In the genomic region with DNA sequence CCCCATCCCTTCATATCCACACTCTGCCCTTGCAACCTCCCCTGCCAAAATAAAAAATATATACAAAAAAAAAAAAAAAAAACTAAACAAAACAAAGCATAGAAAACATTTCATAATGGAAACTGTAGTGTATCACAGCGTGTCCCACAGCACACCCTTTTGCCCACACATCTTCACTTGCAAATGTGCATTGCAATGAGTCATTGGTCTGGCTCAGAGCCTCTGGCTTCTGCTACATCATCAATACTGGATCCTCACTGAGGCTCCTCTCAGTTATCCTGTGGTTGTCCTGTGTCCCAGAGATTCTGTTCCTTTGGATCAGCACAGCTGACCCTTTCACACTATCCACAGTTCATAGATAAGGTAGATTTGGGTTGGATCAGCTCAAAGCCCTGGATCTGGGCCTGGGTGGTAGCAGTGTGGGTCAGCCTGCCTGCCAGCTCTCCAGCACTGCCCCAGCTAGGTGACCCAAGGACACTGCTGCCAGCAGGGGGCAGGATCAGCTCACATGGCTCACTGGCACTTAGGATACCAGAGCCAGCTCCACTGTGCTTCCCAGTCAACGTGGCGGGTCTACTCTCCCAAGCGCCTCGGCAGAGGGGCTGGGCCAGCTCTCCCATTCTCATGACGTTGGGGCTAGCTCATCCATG, we compare ENCODE assay signal across 7 mouse cellular contexts. TPM values are rescaled to one million over a fixed set of nuclear protein-coding genes. Genes with fewer than 3 reads are reported as not detected.
DNase-seq lines count a peak whose midpoint lies in the region; TF ChIP-seq lines count a peak whose summit lies in the region.

No protein-coding gene starts in this region.

- peak; percentile 46 to 58 for DNase-seq in right cerebral cortex, adult 2 months (ENCODE audit: low spot score in 2 of 2)
- no peak for DNase-seq in right cerebral cortex, postnatal 25 days
- peak; percentile 53 for DNase-seq in heart, adult 8-10 months (ENCODE audit: low spot score)
- peak; percentile 88 to 89 for DNase-seq in kidney, postnatal 25 days
- peak; percentile 89 for DNase-seq in lung, postnatal 25 days (ENCODE audit: low spot score)
- peak in 1 of 2 experiments; percentile 73 for DNase-seq in spleen, adult 2 months (ENCODE audit: low read depth in 1 of 2, low spot score in 2 of 2)

- no peaks in the 10 kb centered on the region; the same call in 1 of the 2 replicates for H3K4me1 ChIP-seq in bone marrow, adult 2 months (ENCODE audit: control insufficient read depth, insufficient read depth, low read length)
- H3K4me1 ChIP-seq in spleen, adult 2 months (ENCODE audit: control insufficient read depth, insufficient read depth, insufficient read length): peaks cover 4% of the 10 kb centered on the region; the same call in 1 of the 2 replicates

- no peak overlapping the region for H3K4me3 ChIP-seq in bone marrow, adult 2 months (replicated peaks; ENCODE audit: control insufficient read depth, low read depth, low read length)
- no peak overlapping the region for H3K4me3 ChIP-seq in spleen, adult 2 months (ENCODE audit: extremely low read depth, insufficient read depth, insufficient read length)

- H3K36me3 ChIP-seq in spleen, adult 2 months (ENCODE audit: control insufficient read depth, insufficient read depth, low read length): no peaks in the 10 kb centered on the region

- peak; percentile 92 for TF ChIP-seq CTCF in bone marrow, adult 2 months (IDR thresholded peaks at IDR 0.05; ENCODE audit: control insufficient read depth, insufficient read depth, low read length)
- TF ChIP-seq CTCF in spleen, adult 2 months (IDR thresholded peaks at IDR 0.05; ENCODE audit: extremely low read depth, insufficient read depth, insufficient read length, insufficient replicate concordance): peak; percentile 83

- H3K27ac ChIP-seq in bone marrow, adult 2 months (ENCODE audit: control insufficient read depth, insufficient read depth, low read depth, low read length, poor library complexity): no peak overlapping the region
- H3K27ac ChIP-seq in spleen, adult 2 months (ENCODE audit: insufficient read depth, low read length): no peak overlapping the region

- no peak for TF ChIP-seq POLR2A in bone marrow, adult 2 months (IDR thresholded peaks at IDR 0.05; ENCODE audit: borderline replicate concordance, control insufficient read depth, low read depth, low read length)
- TF ChIP-seq POLR2A in spleen, adult 2 months (IDR thresholded peaks at IDR 0.05; ENCODE audit: low read depth, low read length): no peak

- H3K27me3 ChIP-seq in spleen, adult 2 months (ENCODE audit: control insufficient read depth, insufficient read depth, low read length): no peaks in the 10 kb centered on the region; the same call in 1 of the 2 replicates

- WGBS in bone marrow, adult 2 months: 47% methylated on average over 6 of the region's 6 CpGs
- WGBS in spleen, adult 2 months: 61% methylated on average over 6 of the region's 6 CpGs

RNA-seq across cellular contexts. Expression of a gene that starts 7.4 kb away (rescaled TPM):
- polyA plus RNA-seq in bone marrow, adult 2 months (2011; ENCODE audit: insufficient read depth, insufficient read length, low replicate concordance, missing spikeins): 37.8 and 78.6 TPM in 2 replicates
- total RNA-seq in heart, adult 8-10 months (2022): 100 to 1,000 TPM; 344 to 366 (median 354) TPM
- polyA plus RNA-seq in spleen, adult 2 months (2012; rRNA removed): 29.9 and 30.6 TPM in 2 replicates
